31 mouse cellular contexts compared by ENCODE assay signal in genomic region chr14:101933551-101933950, GRCm38 (mm10).
"Had no signal": no experiment of that assay in that cellular context is flagged by ENCODE, and none has a peak within 500 bp of the region (broad histone marks: within the 10 kb centered on the region; RNA-seq: fewer than 3 reads in every experiment).

No protein-coding gene starts in this region.

- H3K9ac ChIP-seq: limb, embryonic 12.5 days; limb, embryonic 13.5 days; limb, embryonic 15.5 days; liver, embryonic 12.5 days; liver, embryonic 13.5 days; liver, embryonic 14.5 days; liver, embryonic 15.5 days; liver, postnatal 0 days; lung, embryonic 14.5 days; lung, embryonic 15.5 days; midbrain, embryonic 12.5 days; midbrain, embryonic 13.5 days; midbrain, embryonic 15.5 days; neural tube, embryonic 12.5 days had no signal

- DNase-seq: left cerebral cortex, postnatal 4 days; liver; liver, embryonic 13.5 days; liver, postnatal 0 days; lung, adult 18-20 months; lung, adult 2 months; lung, embryonic 14.5 days; lung, postnatal 10 days; lung, postnatal 14 days; lung, postnatal 36 days; lung, postnatal 4 days; midbrain, embryonic 14.5 days had no signal

- H3K36me3 ChIP-seq: limb, embryonic 10.5 days; limb, embryonic 12.5 days; liver, embryonic 12.5 days; liver, embryonic 13.5 days; liver, embryonic 15.5 days; midbrain, embryonic 12.5 days; midbrain, embryonic 13.5 days; midbrain, embryonic 15.5 days; neural tube, embryonic 12.5 days had no signal

- H3K4me1 ChIP-seq: limb, embryonic 15.5 days; liver, embryonic 12.5 days; liver, embryonic 13.5 days; liver, embryonic 15.5 days; lung, embryonic 15.5 days; megakaryocyte, embryonic 14.5 days; midbrain, embryonic 12.5 days; midbrain, embryonic 13.5 days; midbrain, embryonic 15.5 days; neural tube, embryonic 12.5 days had no signal

- ATAC-seq: liver, embryonic 12.5 days; liver, postnatal 0 days; lung, postnatal 0 days; midbrain, embryonic 13.5 days; midbrain, embryonic 15.5 days; midbrain, embryonic 16.5 days had no signal

- H3K4me3 ChIP-seq: left cerebral cortex, adult 2 months; limb, embryonic 10.5 days; limb, embryonic 12.5 days; limb, embryonic 13.5 days; limb, embryonic 15.5 days; liver, embryonic 12.5 days; liver, embryonic 13.5 days; liver, embryonic 15.5 days; lung, embryonic 15.5 days; megakaryocyte, embryonic 14.5 days; midbrain, embryonic 12.5 days; midbrain, embryonic 13.5 days; midbrain, embryonic 15.5 days; myocyte; neural tube, embryonic 12.5 days had no signal

- H3K4me2 ChIP-seq: limb, embryonic 12.5 days; limb, embryonic 13.5 days; limb, embryonic 15.5 days; liver, embryonic 11.5 days; liver, embryonic 12.5 days; liver, embryonic 13.5 days; liver, embryonic 15.5 days; lung, embryonic 14.5 days; lung, embryonic 15.5 days; midbrain, embryonic 12.5 days; midbrain, embryonic 13.5 days; midbrain, embryonic 15.5 days; neural tube, embryonic 12.5 days had no signal

- H3K27ac ChIP-seq: left cerebral cortex, adult 2 months; limb, embryonic 10.5 days; limb, embryonic 12.5 days; limb, embryonic 13.5 days; limb, embryonic 15.5 days; liver, embryonic 12.5 days; liver, embryonic 13.5 days; liver, embryonic 14.5 days; liver, embryonic 15.5 days; lung, embryonic 15.5 days; macrophage; midbrain, embryonic 12.5 days; midbrain, embryonic 13.5 days; midbrain, embryonic 15.5 days; neural tube, embryonic 12.5 days had no signal

- H3K27me3 ChIP-seq: limb, embryonic 12.5 days; limb, embryonic 13.5 days; limb, embryonic 15.5 days; liver, embryonic 12.5 days; liver, embryonic 13.5 days; liver, embryonic 15.5 days; lung, embryonic 15.5 days; megakaryocyte, embryonic 14.5 days; midbrain, embryonic 12.5 days; midbrain, embryonic 13.5 days; midbrain, embryonic 15.5 days; neural tube, embryonic 12.5 days had no signal

- H3K9me3 ChIP-seq: limb, embryonic 10.5 days; limb, embryonic 12.5 days; limb, embryonic 13.5 days; limb, embryonic 15.5 days; liver, embryonic 12.5 days; liver, embryonic 13.5 days; liver, embryonic 15.5 days; lung, embryonic 15.5 days; midbrain, embryonic 12.5 days; midbrain, embryonic 13.5 days; midbrain, embryonic 15.5 days; neural tube, embryonic 12.5 days had no signal
